27 mouse cellular contexts compared by ENCODE assay signal in the genomic region with DNA sequence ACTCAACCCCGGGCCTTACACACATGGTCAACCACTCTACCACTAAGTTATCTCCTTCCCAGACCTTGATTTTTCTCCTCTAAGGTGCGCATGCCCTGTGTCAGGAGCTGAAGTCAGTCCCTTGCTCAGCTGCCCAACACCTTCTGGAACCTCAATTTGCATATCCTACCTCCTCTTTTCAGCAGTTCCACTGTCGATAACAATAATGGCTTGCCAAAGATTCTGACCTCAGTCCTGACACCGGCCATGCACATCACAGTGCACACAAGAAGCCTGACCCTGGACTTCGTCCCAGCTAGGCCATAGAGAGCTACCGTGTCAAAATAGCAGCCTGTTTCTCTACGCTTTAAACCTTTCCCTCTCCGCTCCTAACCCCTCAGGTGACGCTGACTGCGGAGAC. TPM values are rescaled to one million over a fixed set of nuclear protein-coding genes. Genes with fewer than 3 reads are reported as not detected.
A peak's percentile ranks its signal among the peaks of the same experiment; 100 is the strongest.
DNase-seq lines count a peak whose midpoint lies in the region; ATAC-seq and TF ChIP-seq lines count a peak whose summit lies in the region.
"Had no signal": no experiment of that assay in that cellular context is flagged by ENCODE, and none has a peak within 500 bp of the region (broad histone marks: within the 10 kb centered on the region; RNA-seq: fewer than 3 reads in every experiment).

No protein-coding gene starts in this region.

- no peaks in the 10 kb centered on the region for H3K36me3 ChIP-seq in E14TG2a.4 (ENCODE audit: insufficient read depth, low read length)
- H3K36me3 ChIP-seq in heart, embryonic 13.5 days = peaks cover 95% of the 10 kb centered on the region
- H3K36me3 ChIP-seq in liver, embryonic 13.5 days = peaks cover 16% of the 10 kb centered on the region
- H3K36me3 ChIP-seq: hindbrain, embryonic 12.5 days; limb, embryonic 13.5 days had no signal

- intact Hi-C loops in gastrocnemius, adult 2 months (cut with DNase I) = loop anchor here (10.0 kb wide), 1 partner anchor 111 kb away; no protein-coding TSS in a partner anchor

- peak overlapping the region; percentile 96 for H3K27ac ChIP-seq in gastrocnemius, adult 2 months
- peak overlapping the region; percentile 20 for H3K27ac ChIP-seq in heart, embryonic 13.5 days (replicated peaks)
- peak overlapping the region; percentile 97 for H3K27ac ChIP-seq in liver, embryonic 13.5 days
- H3K27ac ChIP-seq: hindbrain, embryonic 12.5 days; limb, embryonic 13.5 days had no signal

- peak overlapping the region; percentile 29; the same call in 1 of the 2 replicates for H3K9ac ChIP-seq in heart, embryonic 13.5 days
- H3K9ac ChIP-seq in liver, embryonic 13.5 days = peak overlapping the region; percentile 84
- H3K9ac ChIP-seq: forebrain, postnatal 0 days; hindbrain, embryonic 12.5 days; limb, embryonic 13.5 days had no signal

- no peak for TF ChIP-seq CTCF in gastrocnemius, adult 2 months (IDR thresholded peaks at IDR 0.05)
- TF ChIP-seq CTCF in E14TG2a.4 (conservative IDR thresholded peaks at IDR 0.05; ENCODE audit: low read length) = no peak

- peak overlapping the region; percentile 59 for H3K4me2 ChIP-seq in heart, embryonic 13.5 days
- peak overlapping the region; percentile 67 for H3K4me2 ChIP-seq in liver, embryonic 13.5 days
- H3K4me2 ChIP-seq: limb, embryonic 13.5 days had no signal

- H3K27me3 ChIP-seq in E14TG2a.4 (ENCODE audit: insufficient read depth, low read length) = peaks cover 78% of the 10 kb centered on the region
- no peaks in the 10 kb centered on the region for H3K27me3 ChIP-seq in heart, embryonic 13.5 days (replicated peaks)
- H3K27me3 ChIP-seq in liver, embryonic 13.5 days = no peaks in the 10 kb centered on the region
- H3K27me3 ChIP-seq: hindbrain, embryonic 12.5 days; limb, embryonic 13.5 days; Patski had no signal

- no peak for ATAC-seq in heart, embryonic 13.5 days (ENCODE audit: extremely low read depth, insufficient number of reproducible peaks, low FRiP score, low TSS enrichment)
- ATAC-seq in liver, embryonic 13.5 days (ENCODE audit: low read depth) = no peak
- ATAC-seq: forebrain, postnatal 0 days; lung, postnatal 0 days; Patski had no signal

- no peak for DNase-seq in gastrocnemius, adult 2 months
- DNase-seq in gastrocnemius, adult 18-20 months (ENCODE audit: low spot score) = no peak
- DNase-seq in liver, embryonic 13.5 days = no peak
- DNase-seq in frontal cortex, postnatal 25 days (ENCODE audit: low spot score in 2 of 2) = no peak
- DNase-seq in right cerebral cortex, postnatal 4 days = no peak
- DNase-seq in retina, postnatal 1 day = no peak
- DNase-seq: adrenal gland, postnatal 25 days; cerebellum, adult 2 months; forebrain, postnatal 0 days; gastrocnemius, postnatal 36 days; kidney, adult 9 months; kidney, postnatal 36 days; midbrain, embryonic 14.5 days; thymus, postnatal 14 days had no signal

- no peaks in the 10 kb centered on the region for H3K9me3 ChIP-seq in E14TG2a.4 (ENCODE audit: low read length)
- H3K9me3 ChIP-seq in heart, embryonic 13.5 days = no peaks in the 10 kb centered on the region
- H3K9me3 ChIP-seq in liver, embryonic 13.5 days (replicated peaks) = no peaks in the 10 kb centered on the region
- H3K9me3 ChIP-seq: hindbrain, embryonic 12.5 days; limb, embryonic 13.5 days had no signal

- peaks cover 38% of the 10 kb centered on the region for H3K4me1 ChIP-seq in E14TG2a.4 (replicated peaks; ENCODE audit: low read depth, low read length)
- H3K4me1 ChIP-seq in heart, embryonic 13.5 days = peaks cover 89% of the 10 kb centered on the region
- peaks cover 89% of the 10 kb centered on the region for H3K4me1 ChIP-seq in liver, embryonic 13.5 days (replicated peaks)

- H3K4me3 ChIP-seq in gastrocnemius, adult 2 months = no peak overlapping the region
- H3K4me3 ChIP-seq in E14TG2a.4 (replicated peaks; ENCODE audit: low read length) = peak overlapping the region; percentile 71
- no peak overlapping the region for H3K4me3 ChIP-seq in heart, embryonic 13.5 days
- H3K4me3 ChIP-seq in liver, embryonic 13.5 days (replicated peaks) = peak overlapping the region; percentile 68
- H3K4me3 ChIP-seq: hindbrain, embryonic 12.5 days; limb, embryonic 13.5 days had no signal

- WGBS in heart, embryonic 13.5 days = 62% methylated on average over 10 of the region's 10 CpGs
- WGBS in liver, embryonic 13.5 days (ENCODE audit: insufficient replicate concordance) = 76% methylated on average over 10 of the region's 10 CpGs

RNA-seq across cellular contexts. Expression of a gene that starts 11.4 kb away (rescaled TPM):
- total RNA-seq in gastrocnemius, adult 2 months (2021) = 10 to 100 TPM; 55.5 to 61.6 TPM
- total RNA-seq in gastrocnemius, adult 18-20 months (2021) = 10 to 100 TPM; 51.5 to 55.8 TPM
- polyA plus RNA-seq in heart, embryonic 13.5 days (2015; fragmentation: Nextera tagmentation; extraction: Ambion mirVana) = 298 and 317 TPM in 2 replicates
- 22.3 and 24.2 TPM in 2 replicates for polyA plus RNA-seq in liver, embryonic 13.5 days (2015; fragmentation: Nextera tagmentation; extraction: Ambion mirVana)

RNA-seq across cellular contexts. Expression of a gene that starts 26.6 kb away (rescaled TPM):
- total RNA-seq in gastrocnemius, adult 2 months (2021) = not detected
- not detected for total RNA-seq in gastrocnemius, adult 18-20 months (2021)
- 5.1 and 5.7 TPM in 2 replicates for polyA plus RNA-seq in heart, embryonic 13.5 days (2015; fragmentation: Nextera tagmentation; extraction: Ambion mirVana)
- polyA plus RNA-seq in liver, embryonic 13.5 days (2015; fragmentation: Nextera tagmentation; extraction: Ambion mirVana) = not detected in 2 replicates
- total RNA-seq: adrenal gland, postnatal 25 days; common myeloid progenitor, adult 5-6 weeks; forebrain, postnatal 0 days; gastrocnemius, postnatal 36 days; layer of hippocampus, postnatal 10 days; megakaryocyte progenitor cell, adult 5-6 weeks; neutrophil, adult 5-6 weeks had no signal
- polyA plus RNA-seq: cerebellum, adult 2 months; forebrain, postnatal 0 days; hindbrain, embryonic 12.5 days; inflammation-experienced regulatory T-cells, adult 6 months; limb, embryonic 13.5 days; lung, postnatal 0 days; midbrain, embryonic 14.5 days; Patski; spleen, adult 2 months had no signal

RNA-seq across cellular contexts. Expression of a gene that starts 26.6 kb away (rescaled TPM):
- total RNA-seq in gastrocnemius, adult 2 months (2021) = 100 to 1,000 TPM; 138 to 190 TPM
- total RNA-seq in gastrocnemius, adult 18-20 months (2021) = 100 to 1,000 TPM; 176 to 177 TPM
- 237 and 277 TPM in 2 replicates for polyA plus RNA-seq in heart, embryonic 13.5 days (2015; fragmentation: Nextera tagmentation; extraction: Ambion mirVana)
- 331 and 350 TPM in 2 replicates for polyA plus RNA-seq in liver, embryonic 13.5 days (2015; fragmentation: Nextera tagmentation; extraction: Ambion mirVana)

RNA-seq across cellular contexts. Expression of a gene that starts 31.5 kb away (rescaled TPM):
- total RNA-seq in gastrocnemius, adult 2 months (2021) = not detected
- total RNA-seq in gastrocnemius, adult 18-20 months (2021) = not detected
- 0.16 TPM in 1 of 2 replicates, not detected in the other for polyA plus RNA-seq in heart, embryonic 13.5 days (2015; fragmentation: Nextera tagmentation; extraction: Ambion mirVana)
- 0.05 TPM in 1 of 2 replicates, not detected in the other for polyA plus RNA-seq in liver, embryonic 13.5 days (2015; fragmentation: Nextera tagmentation; extraction: Ambion mirVana)
- total RNA-seq: common myeloid progenitor, adult 5-6 weeks; gastrocnemius, postnatal 36 days; megakaryocyte progenitor cell, adult 5-6 weeks; neutrophil, adult 5-6 weeks had no signal

RNA-seq across cellular contexts. Expression of a gene that starts 59.5 kb away (rescaled TPM):
- 1 to 10 TPM; 5.3 to 6.3 TPM for total RNA-seq in gastrocnemius, adult 2 months (2021)
- total RNA-seq in gastrocnemius, adult 18-20 months (2021) = 1 to 10 TPM; 3.3 to 6.8 TPM
- polyA plus RNA-seq in heart, embryonic 13.5 days (2015; fragmentation: Nextera tagmentation; extraction: Ambion mirVana) = 0.37 and 0.69 TPM in 2 replicates
- polyA plus RNA-seq in liver, embryonic 13.5 days (2015; fragmentation: Nextera tagmentation; extraction: Ambion mirVana) = 8.4 and 9.2 TPM in 2 replicates
- total RNA-seq: common myeloid progenitor, adult 5-6 weeks; megakaryocyte progenitor cell, adult 5-6 weeks had no signal
- polyA plus RNA-seq: embryonic facial prominence, embryonic 11.5 days had no signal

Comparison
In these comparisons a context has a peak if more than half of its experiments do, and no peak if none do; other contexts are left out.
1. H3K27ac ChIP-seq: peak in every context shown above with its lines; median percentile 97 in liver, embryonic 13.5 days; 96 in gastrocnemius, adult 2 months; 20 in heart, embryonic 13.5 days.
2. H3K4me3 ChIP-seq: peak in E14TG2a.4 (single experiment) and liver, embryonic 13.5 days (single experiment); none in gastrocnemius, adult 2 months (single experiment) and heart, embryonic 13.5 days (single experiment).